Mouse (Mus musculus) embryonic fibroblast, embryonic 13.5 days (primary cell): ENCODE data around the gene Hist2h3c1.
"Not testable (repeated sequence)": the region's sequence is repeated elsewhere in the genome, so short reads cannot be mapped to it uniquely, and the experiment has no call there.

Experiments used
- CTCF ChIP-seq: IDR thresholded peaks from 2 replicates; pipeline ENCODE4 v1.5.1; 2011; ENCODE audit warnings: mild to moderate bottlenecking, control low read depth, low read length, moderate library complexity, borderline replicate concordance; ENCODE audit not compliant: insufficient read depth
- POLR2A ChIP-seq: IDR thresholded peaks from 2 replicates; pipeline ENCODE4 v1.6.1; 2011; ENCODE audit warnings: low read depth, mild to moderate bottlenecking, control low read depth, low read length, moderate library complexity

DNA sequence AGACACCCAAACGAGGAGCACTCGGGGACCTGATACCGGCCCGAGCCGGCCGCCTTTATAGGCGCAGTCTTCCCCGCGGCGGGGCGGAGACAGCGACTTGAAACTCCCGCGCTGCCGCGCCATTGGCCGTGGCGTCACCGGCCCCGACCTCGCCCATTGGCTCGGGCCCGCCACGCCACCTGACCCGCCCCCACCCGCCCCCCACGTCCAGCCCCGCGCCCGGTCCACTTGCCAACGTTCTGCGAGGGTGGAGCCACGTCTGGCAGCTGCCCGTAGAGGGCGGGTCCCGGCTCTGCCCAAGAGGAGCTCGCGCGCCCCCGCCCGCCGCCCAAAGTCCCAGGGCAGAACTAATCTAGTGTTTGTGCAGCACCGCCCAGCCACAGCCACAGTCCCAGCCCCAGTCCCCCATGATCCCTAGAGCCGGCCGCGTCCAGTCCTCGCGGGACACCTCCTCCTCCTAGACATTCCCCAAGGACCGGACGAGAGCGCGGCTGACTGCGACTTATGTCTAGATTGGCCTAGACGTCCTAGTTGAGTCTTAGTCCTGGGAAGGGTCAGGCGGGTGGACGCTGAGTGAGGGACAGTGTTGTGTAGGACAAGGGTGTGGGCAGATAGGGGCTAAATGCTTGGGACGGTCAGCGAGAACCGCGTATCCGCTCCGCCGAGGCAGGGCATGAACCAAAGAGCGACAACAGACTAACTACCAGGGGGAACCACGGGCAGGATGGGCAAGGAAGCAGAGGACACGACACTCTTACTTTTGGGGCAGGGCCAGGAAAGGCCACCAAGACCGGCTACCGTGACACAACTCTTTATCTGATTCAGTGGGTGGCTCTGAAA lies 7.3 kb upstream of the Hist2h3c1 start, which contains the start of gene Hist2h3c2:
- TF ChIP-seq CTCF = not testable (repeated sequence)
- TF ChIP-seq POLR2A = peak; percentile 60
